Mouse (Mus musculus) granulocyte monocyte progenitor cell, adult 5-6 weeks (primary cell): ENCODE measurements around the gene Tcn2. TPM values are rescaled to one million over a fixed set of nuclear protein-coding genes. Genes with fewer than 3 reads are reported as not detected.
"Not testable (repeated sequence)": the region's sequence is repeated elsewhere in the genome, so short reads cannot be mapped to it uniquely, and the experiment has no call there.

ENCODE experiments used
- ATAC-seq: replicated peaks from 2 replicates; pipeline ENCODE4 v1.8.0; 2016; ENCODE audit warnings: mild to moderate bottlenecking, moderate TSS enrichment, inconsistent platforms; ENCODE audit not compliant: poor library complexity, severe bottlenecking
- total RNA-seq, 2 experiments: library from RNA; stranded (forward) in 1 of 2; stranded (reverse) in 1 of 2; fragments of 200-712, 200-1000 nt in 1 of 2; fragments of >200 nt in 1 of 2; fragmentation: Nextera tagmentation in 1 of 2; gene quantifications; 2 replicates each; pipeline ENCODE4 v1.2.3; 2014 to 2017

Gene Tcn2
- total RNA-seq, 2 experiments from 2014 or later, result 46.0 to 77.3 TPM

GRCm38 (mm10) chr11:3933756-3934285, 1.9 kb upstream of the Tcn2 start:
- ATAC-seq, result no peak

GRCm38 (mm10) chr11:3930931-3931330, 1.0 kb downstream of the Tcn2 start:
- no peak for ATAC-seq

GRCm38 (mm10) chr11:3930019-3930418, 1.9 kb downstream of the Tcn2 start:
- peak; percentile 91 for ATAC-seq

GRCm38 (mm10) chr11:3925916-3926315, 6.0 kb downstream of the Tcn2 start:
- no peak for ATAC-seq

- ATAC-seq, result no peak
These were observed 9.2 kb downstream of the Tcn2 start for GRCm38 (mm10) chr11:3922731-3923130.

- ATAC-seq, result no peak
These were observed 9.8 kb downstream of the Tcn2 start for GRCm38 (mm10) chr11:3922115-3922514.

- ATAC-seq, result peak; percentile 84
These were observed 10.6 kb downstream of the Tcn2 start for GRCm38 (mm10) chr11:3921281-3921850.

GRCm38 (mm10) chr11:3920476-3920875, 11.5 kb downstream of the Tcn2 start:
- ATAC-seq, result no peak

- ATAC-seq, result no peak
These were observed 13.2 kb downstream of the Tcn2 start for GRCm38 (mm10) chr11:3918738-3919137.

- ATAC-seq, result peak; percentile 69
These were observed 17.7 kb downstream of the Tcn2 start, which contains the start of gene Slc35e4 for GRCm38 (mm10) chr11:3914109-3914840. Gene Slc35e4, minus strand, starts transcription at chr11:3914664.

- peak; percentile 77 for ATAC-seq
These were observed 18.4 kb downstream of the Tcn2 start for GRCm38 (mm10) chr11:3913316-3914108.

- ATAC-seq, result peak; percentile 10
These were observed 19.1 kb downstream of the Tcn2 start for GRCm38 (mm10) chr11:3912875-3913271.

GRCm38 (mm10) chr11:3912100-3912874, 19.7 kb downstream of the Tcn2 start:
- no peak for ATAC-seq

GRCm38 (mm10) chr11:3911440-3911839, 20.5 kb downstream of the Tcn2 start:
- ATAC-seq, result not testable (repeated sequence)

GRCm38 (mm10) chr11:3910513-3911310, 21.2 kb downstream of the Tcn2 start:
- 0 out of 2 replicates have a peak, but pooled peaks have one; percentile 7 for ATAC-seq

- no peak for ATAC-seq
These were observed 22.7 kb downstream of the Tcn2 start for GRCm38 (mm10) chr11:3909236-3909635.

- ATAC-seq, result no peak
These were observed 26.5 kb downstream of the Tcn2 start for GRCm38 (mm10) chr11:3905446-3905845.

GRCm38 (mm10) chr11:3904673-3905072, 27.3 kb downstream of the Tcn2 start:
- no peak for ATAC-seq

GRCm38 (mm10) chr11:3903046-3903445, 28.9 kb downstream of the Tcn2 start:
- peak; percentile 66 for ATAC-seq
